Mouse (Mus musculus) hindbrain, embryonic 13.5 days (tissue): ENCODE data around the gene Zbtb24. TPM values are rescaled to one million over a fixed set of nuclear protein-coding genes. Genes with fewer than 3 reads are reported as not detected.
A peak's percentile ranks its signal among the peaks of the same experiment; 100 is the strongest.

Source experiments
- ATAC-seq: fragments of 200-750 bp; cut with Nextera tagmentation; 2 replicates; pipeline ENCODE4 v1.8.0; 2017; ENCODE audit warnings: moderate TSS enrichment; ENCODE audit not compliant: low FRiP score
- H3K27ac ChIP-seq: fragments of 300-500 bp; sonication (generic); 2 replicates; pipeline ENCODE4 v1.5.1; 2015; ENCODE audit warnings: inconsistent platforms, mild to moderate bottlenecking, moderate library complexity
- H3K27me3 ChIP-seq: fragments of 300-500 bp; sonication (generic); 2 replicates; pipeline ENCODE4 v1.6.1; 2015; ENCODE audit warnings: mild to moderate bottlenecking, inconsistent platforms
- H3K36me3 ChIP-seq: fragments of 300-500 bp; sonication (generic); 2 replicates; pipeline ENCODE4 v1.6.1; 2015; ENCODE audit warnings: mild to moderate bottlenecking, inconsistent platforms
- H3K4me1 ChIP-seq: fragments of 300-500 bp; sonication (generic); replicated peaks from 2 replicates; pipeline ENCODE4 v1.6.1; 2015; ENCODE audit warnings: inconsistent platforms
- H3K4me2 ChIP-seq: fragments of 300-500 bp; sonication (generic); 2 replicates; pipeline ENCODE4 v1.6.1; 2015; ENCODE audit warnings: inconsistent platforms, mild to moderate bottlenecking, moderate library complexity
- H3K4me3 ChIP-seq: fragments of 300-500 bp; sonication (generic); 2 replicates; pipeline ENCODE4 v1.5.1; 2015; ENCODE audit warnings: mild to moderate bottlenecking, inconsistent platforms
- H3K9ac ChIP-seq: fragments of 300-500 bp; sonication (generic); 2 replicates; pipeline ENCODE4 v1.6.1; 2015; ENCODE audit warnings: mild to moderate bottlenecking, inconsistent platforms
- H3K9me3 ChIP-seq: fragments of 300-500 bp; sonication (generic); 2 replicates; pipeline ENCODE4 v1.6.1; 2016; ENCODE audit warnings: inconsistent platforms
- WGBS: fragments of 180-500 bp; shearing (Covaris S2); methylation state at CpG from one replicate; pipeline ENCODE4 v1.1.7; 2015; 5-methylcytosine and 5-hydroxymethylcytosine counted together
- polyA plus RNA-seq: library from polyadenylated mRNA; unstranded; fragments of >200 nt; fragmentation: Nextera tagmentation; extraction: Ambion mirVana; gene quantifications from 2 replicates; pipeline ENCODE4 v1.2.1, GENCODE M21; 2015

Gene Zbtb24
- polyA plus RNA-seq, 1 experiment from 2014 or later = 21.6 TPM

- H3K9me3 ChIP-seq = no peaks in the 10 kb centered on the region
- H3K27ac ChIP-seq = no peak overlapping the region
- no peak overlapping the region for H3K9ac ChIP-seq
- H3K27me3 ChIP-seq = 0 out of 2 replicates have a peak, but pooled peaks cover 3% of the 10 kb centered on the region
- H3K4me1 ChIP-seq = peaks cover 22% of the 10 kb centered on the region
- H3K36me3 ChIP-seq = peaks cover 13% of the 10 kb centered on the region
- H3K4me3 ChIP-seq = no peak overlapping the region
- no peak overlapping the region for H3K4me2 ChIP-seq
- no peak for ATAC-seq
Measured at GRCm38 (mm10) chr10:41472534-41472933, 22.4 kb downstream of the Zbtb24 start.

GRCm38 (mm10) chr10:41472962-41473481, 22.8 kb downstream of the Zbtb24 start:
- H3K4me1 ChIP-seq = peaks cover 26% of the 10 kb centered on the region
- H3K27me3 ChIP-seq = 0 out of 2 replicates have a peak, but pooled peaks cover 3% of the 10 kb centered on the region
- H3K27ac ChIP-seq = no peak overlapping the region
- no peak for ATAC-seq
- H3K9me3 ChIP-seq = no peaks in the 10 kb centered on the region
- H3K4me3 ChIP-seq = no peak overlapping the region
- no peak overlapping the region for H3K4me2 ChIP-seq
- 85% methylated on average over 5 of the region's 5 CpGs for WGBS
- H3K36me3 ChIP-seq = peaks cover 11% of the 10 kb centered on the region
- no peak overlapping the region for H3K9ac ChIP-seq

GRCm38 (mm10) chr10:41473782-41474468, 23.7 kb downstream of the Zbtb24 start:
- peaks cover 3% of the 10 kb centered on the region; the same call in 1 of the 2 replicates for H3K36me3 ChIP-seq
- H3K27me3 ChIP-seq = 0 out of 2 replicates have a peak, but pooled peaks cover 3% of the 10 kb centered on the region
- H3K27ac ChIP-seq = no peak overlapping the region
- no peak overlapping the region for H3K9ac ChIP-seq
- H3K4me1 ChIP-seq = peaks cover 29% of the 10 kb centered on the region
- WGBS = 89% methylated on average over 6 of the region's 6 CpGs
- no peak overlapping the region for H3K4me2 ChIP-seq
- no peaks in the 10 kb centered on the region for H3K9me3 ChIP-seq
- no peak for ATAC-seq
- H3K4me3 ChIP-seq = no peak overlapping the region

- Histone ChIP-seq H3K36me3 (peaks cover 11% of the 10 kb centered on the region), H3K9ac (no peak overlapping the region), H3K4me1 (peaks cover 30% of the 10 kb centered on the region), H3K4me3 (no peak overlapping the region), H3K9me3 (no peaks in the 10 kb centered on the region), H3K27me3 (0 out of 2 replicates have a peak, but pooled peaks cover 3% of the 10 kb centered on the region), H3K27ac (no peak overlapping the region), H3K4me2 (no peak overlapping the region)
- WGBS = 93% methylated on average over 1 of the region's 1 CpGs
- no peak for ATAC-seq
Measured at GRCm38 (mm10) chr10:41474981-41475391, 24.8 kb downstream of the Zbtb24 start.

- no peaks in the 10 kb centered on the region for H3K9me3 ChIP-seq
- H3K36me3 ChIP-seq = peaks cover 17% of the 10 kb centered on the region
- peak within 1 kb of the TSS; percentile 84 for H3K27ac ChIP-seq
- H3K4me3 ChIP-seq = peak within 1 kb of the TSS; percentile 61
- H3K4me2 ChIP-seq = peak within 1 kb of the TSS; percentile 87
- H3K27me3 ChIP-seq = 0 out of 2 replicates have a peak, but pooled peaks cover 3% of the 10 kb centered on the region
- H3K9ac ChIP-seq = peak within 1 kb of the TSS; percentile 80
- ATAC-seq = peak; percentile 67
- under 1% methylated on average over 35 of the region's 35 CpGs for WGBS
- peaks cover 34% of the 10 kb centered on the region for H3K4me1 ChIP-seq
Measured at GRCm38 (mm10) chr10:41476171-41477017, 26.2 kb downstream of the Zbtb24 start, which contains the start of gene Mical1. Gene Mical1, plus strand, starts transcription at chr10:41476314.

- Histone ChIP-seq H3K9ac (peak overlapping the region; percentile 80), H3K27me3 (0 out of 2 replicates have a peak, but pooled peaks cover 3% of the 10 kb centered on the region), H3K9me3 (no peaks in the 10 kb centered on the region), H3K4me3 (peak overlapping the region; percentile 61), H3K36me3 (peaks cover 22% of the 10 kb centered on the region), H3K4me2 (peak overlapping the region; percentile 87), H3K4me1 (peaks cover 34% of the 10 kb centered on the region), H3K27ac (peak overlapping the region; percentile 84)
- ATAC-seq = no peak; the same call in none of the 2 replicates
- WGBS = 0% methylated on average over 9 of the region's 9 CpGs
Measured at GRCm38 (mm10) chr10:41477018-41477277, 26.8 kb downstream of the Zbtb24 start.

- H3K9me3 ChIP-seq = no peaks in the 10 kb centered on the region
- peak overlapping the region; percentile 84 for H3K27ac ChIP-seq
- peak; percentile 71 for ATAC-seq
- peak overlapping the region; percentile 80 for H3K9ac ChIP-seq
- peaks cover 34% of the 10 kb centered on the region for H3K4me1 ChIP-seq
- H3K4me3 ChIP-seq = peak overlapping the region; percentile 61
- H3K27me3 ChIP-seq = 0 out of 2 replicates have a peak, but pooled peaks cover 3% of the 10 kb centered on the region
- H3K36me3 ChIP-seq = peaks cover 28% of the 10 kb centered on the region
- H3K4me2 ChIP-seq = peak overlapping the region; percentile 87
- 2% methylated on average over 20 of the region's 20 CpGs for WGBS
Measured at GRCm38 (mm10) chr10:41477278-41478181, 27.3 kb downstream of the Zbtb24 start.

GRCm38 (mm10) chr10:41479961-41480360, 29.8 kb downstream of the Zbtb24 start:
- Histone ChIP-seq H3K4me3 (no peak overlapping the region), H3K4me2 (no peak overlapping the region), H3K9ac (no peak overlapping the region), H3K4me1 (peaks cover 34% of the 10 kb centered on the region), H3K27me3 (no peaks in the 10 kb centered on the region), H3K27ac (no peak overlapping the region), H3K36me3 (peaks cover 52% of the 10 kb centered on the region), H3K9me3 (no peaks in the 10 kb centered on the region)
- ATAC-seq = no peak
- 89% methylated on average over 3 of the region's 3 CpGs for WGBS

GRCm38 (mm10) chr10:41480938-41481880, 31.0 kb downstream of the Zbtb24 start:
- H3K4me1 ChIP-seq = peaks cover 26% of the 10 kb centered on the region
- H3K9me3 ChIP-seq = no peaks in the 10 kb centered on the region
- H3K9ac ChIP-seq = no peak overlapping the region
- no peak overlapping the region for H3K4me3 ChIP-seq
- H3K36me3 ChIP-seq = peaks cover 65% of the 10 kb centered on the region
- no peak for ATAC-seq
- no peaks in the 10 kb centered on the region for H3K27me3 ChIP-seq
- no peak overlapping the region for H3K4me2 ChIP-seq
- WGBS = 73% methylated on average over 33 of the region's 33 CpGs
- H3K27ac ChIP-seq = no peak overlapping the region

- WGBS = 79% methylated on average over 7 of the region's 7 CpGs
- Histone ChIP-seq H3K9ac (no peak overlapping the region), H3K27me3 (no peaks in the 10 kb centered on the region), H3K4me1 (peaks cover 13% of the 10 kb centered on the region), H3K4me2 (no peak overlapping the region), H3K4me3 (no peak overlapping the region), H3K27ac (no peak overlapping the region), H3K9me3 (no peaks in the 10 kb centered on the region), H3K36me3 (peaks cover 77% of the 10 kb centered on the region)
- ATAC-seq = no peak
Measured at GRCm38 (mm10) chr10:41482446-41482845, 32.3 kb downstream of the Zbtb24 start.

GRCm38 (mm10) chr10:41485778-41486177, 35.6 kb downstream of the Zbtb24 start:
- 91% methylated on average over 16 of the region's 16 CpGs for WGBS

More at GRCm38 (mm10) chr10:41485778-41486177, 35.6 kb downstream of the Zbtb24 start:
- Histone ChIP-seq H3K9ac (no peak overlapping the region), H3K4me1 (peaks cover 23% of the 10 kb centered on the region), H3K36me3 (peaks cover 66% of the 10 kb centered on the region), H3K4me3 (no peak overlapping the region), H3K9me3 (no peaks in the 10 kb centered on the region), H3K27ac (no peak overlapping the region), H3K4me2 (no peak overlapping the region), H3K27me3 (0 out of 2 replicates have a peak, but pooled peaks cover 4% of the 10 kb centered on the region)
- ATAC-seq = no peak
